Mouse (Mus musculus) right cerebral cortex, postnatal 25 days (tissue): ENCODE results near the gene Ybx3.

Experiments used
- DNase-seq: peaks from one replicate; pipeline ENCODE4 v3.0.0; 2022

Gene Ybx3

GRCm38 (mm10) chr6:131321854-131322639 is 66.2 kb downstream of the Ybx3 start:
- no peak for DNase-seq

GRCm38 (mm10) chr6:131316155-131317101 is 71.8 kb downstream of the Ybx3 start:
- DNase-seq: no peak
